Mouse (Mus musculus): ENCODE data around the gene Olfr777. TPM values are rescaled to one million over a fixed set of nuclear protein-coding genes. Genes with fewer than 3 reads are reported as not detected.
"Not testable (repeated sequence)": the region's sequence is repeated elsewhere in the genome, so short reads cannot be mapped to it uniquely, and the experiment has no call there.

The Olfr777 gene
- not detected for total RNA-seq (2021)
- long read RNA-seq, experiment 1, result 0 reads
- long read RNA-seq, experiment 2, result 0 reads

DNA sequence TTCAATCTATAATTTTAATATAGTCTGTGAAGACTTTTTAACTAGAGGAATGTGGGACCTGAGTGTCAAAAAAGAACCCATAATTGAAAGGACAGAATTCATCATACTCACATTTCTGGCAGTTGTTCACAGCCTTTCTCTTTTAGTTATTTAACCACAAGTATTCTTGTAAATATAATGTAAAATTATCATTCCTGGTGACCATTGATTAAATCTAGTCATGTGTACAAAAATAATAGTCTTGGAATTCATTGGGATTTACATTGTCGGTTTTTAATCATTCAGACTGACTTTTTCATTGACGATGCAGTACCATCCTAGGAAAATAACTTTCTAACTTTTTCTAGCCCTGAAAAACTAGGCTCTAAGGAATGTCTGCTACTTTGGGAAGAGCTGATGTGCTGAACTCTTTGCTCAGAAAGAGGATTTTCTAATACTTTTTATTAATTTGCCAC is at the start of gene Olfr777:
Gene Olfr777 (minus strand): TSS at position 405 of the 455 bp plus-strand sequence.
- DNase-seq (ENCODE audit: extremely low spot score in 1 of 2, low spot score in 2 of 2), result no peak
- no peak for TF ChIP-seq CTCF (IDR thresholded peaks at IDR 0.05)
- H3K27ac ChIP-seq, result no peak within 1 kb of the TSS
- intact Hi-C loops (cut with DNase I), result no loop called here
- H3K4me3 ChIP-seq, result no peak within 1 kb of the TSS

DNA sequence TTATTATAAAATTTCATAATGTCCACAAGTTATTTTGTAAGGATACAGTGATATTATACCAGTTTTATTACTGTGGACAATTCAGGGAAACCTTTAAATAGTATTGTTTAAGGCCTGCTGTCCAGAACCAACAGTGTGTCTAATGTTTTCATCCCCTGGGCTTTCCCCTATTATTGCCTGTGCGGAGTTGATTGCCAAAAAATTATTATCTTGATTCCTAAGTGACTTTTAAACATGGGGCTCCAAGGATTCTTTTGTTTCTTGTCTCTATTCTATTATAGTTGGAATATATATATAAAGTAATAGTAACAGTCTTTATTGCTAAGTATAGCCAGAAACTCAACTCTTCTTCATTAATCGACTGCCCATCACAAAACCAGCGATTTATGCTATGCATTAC is 46.5 kb upstream of the Olfr777 start, which contains the start of gene Olfr780:
Gene Olfr780 (plus strand): TSS at position 301 of the 400 bp plus-strand sequence.
- no peak for DNase-seq (ENCODE audit: extremely low spot score in 1 of 2, low spot score in 2 of 2)
- TF ChIP-seq CTCF (IDR thresholded peaks at IDR 0.05), result no peak
- intact Hi-C loops (cut with DNase I), result no loop called here
- Histone ChIP-seq H3K4me3 (no peak within 1 kb of the TSS), H3K27ac (no peak within 1 kb of the TSS)

DNA sequence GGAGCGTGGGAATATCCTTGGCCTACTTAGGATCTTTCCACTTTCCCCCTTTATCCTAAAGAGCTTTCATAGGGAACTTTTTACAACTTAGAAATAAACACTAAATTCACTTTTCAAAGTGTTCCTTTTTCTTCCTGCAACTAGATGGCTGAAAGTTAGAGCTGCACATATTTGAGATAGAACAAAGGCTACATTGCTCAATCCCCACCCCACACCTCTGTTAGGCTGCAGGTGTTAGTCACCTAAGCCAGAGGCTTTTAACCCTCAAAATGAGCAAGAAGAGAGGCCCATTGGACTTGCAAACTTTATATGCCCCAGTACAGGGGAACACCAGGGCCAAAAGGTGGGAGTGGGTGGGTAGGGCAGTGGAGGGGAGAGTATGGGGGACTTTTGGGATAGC is 42.2 kb upstream of the Olfr777 start:
- H3K4me3 ChIP-seq; intact Hi-C loops (cut with DNase I); H3K27ac ChIP-seq; DNase-seq (ENCODE audit: extremely low spot score in 1 of 2, low spot score in 2 of 2): not testable (repeated sequence)

DNA sequence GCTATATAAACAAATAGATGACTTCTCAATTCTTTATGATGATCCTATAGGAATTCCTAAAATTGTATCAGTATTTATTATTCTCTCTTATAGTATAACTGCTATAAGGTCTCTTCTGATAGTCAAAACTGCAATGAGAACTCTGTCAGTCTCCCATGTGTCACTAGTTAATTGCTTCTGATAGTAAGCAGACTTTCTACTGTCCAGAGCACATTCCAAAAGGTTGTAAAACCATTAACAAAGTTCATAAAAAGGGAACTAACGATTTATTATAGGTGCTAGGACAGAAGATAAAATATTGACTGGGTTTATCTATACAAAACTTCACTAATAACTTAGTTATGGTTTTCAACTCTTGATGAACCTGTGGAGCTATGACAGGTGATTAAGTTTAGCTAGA is 41.7 kb upstream of the Olfr777 start:
- DNase-seq (ENCODE audit: extremely low spot score in 1 of 2, low spot score in 2 of 2); H3K4me3 ChIP-seq; intact Hi-C loops (cut with DNase I); H3K27ac ChIP-seq: not testable (repeated sequence)

DNA sequence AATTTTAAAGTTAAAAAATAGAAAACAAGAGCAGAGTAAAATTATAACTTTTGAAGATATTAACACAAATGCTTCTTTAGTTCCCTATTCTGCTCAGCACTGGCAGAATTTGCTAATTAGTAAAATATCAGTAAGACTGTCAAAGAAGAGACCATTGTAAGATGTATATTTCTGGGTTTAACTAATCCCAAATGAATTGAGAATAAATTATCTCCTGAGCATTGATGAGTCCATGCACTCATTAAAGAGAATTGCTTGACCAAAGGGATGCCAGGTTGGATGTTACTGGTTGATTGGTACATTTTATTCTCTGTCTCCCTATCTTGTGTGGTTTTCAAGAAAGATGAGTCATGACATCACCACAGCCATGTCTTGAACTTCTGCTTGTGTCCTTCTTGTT is 12.5 kb downstream of the Olfr777 start, which contains the start of gene Olfr776:
Gene Olfr776 (plus strand): TSS at position 301 of the 400 bp plus-strand sequence.
- Histone ChIP-seq H3K27ac (no peak within 1 kb of the TSS), H3K4me3 (no peak within 1 kb of the TSS)
- intact Hi-C loops (cut with DNase I), result no loop called here
- TF ChIP-seq CTCF (IDR thresholded peaks at IDR 0.05), result no peak
- DNase-seq (ENCODE audit: extremely low spot score in 1 of 2, low spot score in 2 of 2), result no peak

DNA sequence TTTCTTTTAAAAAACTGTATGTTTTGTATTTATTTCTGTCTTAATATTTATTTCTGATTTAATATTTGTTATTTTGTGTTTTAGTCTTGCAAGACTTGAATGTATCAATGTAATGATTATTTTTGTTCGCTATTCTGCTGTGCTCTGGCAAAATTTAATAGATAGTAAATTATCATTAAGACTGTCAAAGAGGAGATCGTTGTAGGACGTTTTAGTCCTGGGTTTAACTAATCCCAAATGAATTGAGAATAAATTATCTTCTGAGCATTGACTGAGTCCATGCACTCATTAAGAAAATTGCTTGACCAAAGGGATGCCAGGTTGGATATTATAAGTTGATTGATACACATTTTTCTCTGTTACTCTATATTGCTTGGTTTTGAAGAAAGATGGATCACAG is 23.2 kb downstream of the Olfr777 start, which contains the start of gene Olfr775:
Gene Olfr775 (plus strand): TSS at position 301 of the 400 bp plus-strand sequence.
- TF ChIP-seq CTCF (IDR thresholded peaks at IDR 0.05), result no peak
- H3K4me3 ChIP-seq, result no peak within 1 kb of the TSS
- no peak for DNase-seq (ENCODE audit: extremely low spot score in 1 of 2, low spot score in 2 of 2)
- no peak within 1 kb of the TSS for H3K27ac ChIP-seq
- intact Hi-C loops (cut with DNase I), result no loop called here

DNA sequence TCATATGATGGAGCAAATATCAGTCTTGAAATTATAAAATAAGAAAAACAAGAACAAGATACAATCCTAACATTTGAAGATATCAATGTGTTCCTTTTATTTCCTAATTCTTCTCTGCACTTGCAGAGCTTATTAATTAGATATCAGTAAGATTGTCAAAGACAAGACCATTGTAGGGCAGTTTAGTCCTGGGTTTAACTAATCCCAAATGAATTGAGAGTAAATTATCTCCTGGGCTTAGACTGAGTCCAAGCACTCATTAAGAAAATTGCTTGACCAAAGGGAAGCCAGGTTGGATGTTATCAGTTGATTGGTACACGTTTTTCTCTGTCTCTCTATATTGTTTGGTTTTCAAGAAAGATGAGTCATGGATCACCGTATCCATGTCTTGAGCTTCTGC is 35.4 kb downstream of the Olfr777 start, which contains the start of gene Olfr774:
Gene Olfr774 (plus strand): TSS at position 301 of the 400 bp plus-strand sequence.
- Histone ChIP-seq H3K27ac (no peak within 1 kb of the TSS), H3K4me3 (no peak within 1 kb of the TSS)
- TF ChIP-seq CTCF (IDR thresholded peaks at IDR 0.05), result no peak
- intact Hi-C loops (cut with DNase I), result no loop called here
- DNase-seq (ENCODE audit: extremely low spot score in 1 of 2, low spot score in 2 of 2), result no peak

DNA sequence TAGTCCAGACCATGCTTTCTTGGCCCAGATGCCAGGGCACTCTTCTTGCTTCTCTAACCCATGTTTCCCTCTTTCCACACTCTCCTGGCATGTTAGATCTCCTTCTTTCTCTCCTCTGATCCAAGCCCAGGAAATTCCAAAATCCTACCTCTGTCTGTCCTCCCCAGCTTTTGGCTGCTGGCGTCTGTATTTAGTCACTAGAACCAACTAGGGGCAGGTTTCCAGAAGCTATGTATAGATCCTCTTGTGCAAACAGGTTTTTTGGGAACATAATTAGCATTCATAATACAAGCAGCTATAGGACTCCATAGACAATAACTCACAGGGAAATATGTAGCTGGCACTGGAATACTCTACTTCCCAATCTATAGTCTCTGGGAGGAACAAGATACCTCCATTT is 40.5 kb downstream of the Olfr777 start:
- DNase-seq (ENCODE audit: extremely low spot score in 1 of 2, low spot score in 2 of 2), result peak in 1 of 2 experiments; percentile 11
- intact Hi-C loops (cut with DNase I), result no loop called here
- no peak for TF ChIP-seq CTCF (IDR thresholded peaks at IDR 0.05)
- Histone ChIP-seq H3K4me3 (no peak overlapping the region), H3K27ac (no peak overlapping the region)

Other genes with a start within 250 kb of the Olfr777 start
- not detected for gene Olfr764-ps1, start 231.6 kb downstream of the Olfr777 start, total RNA-seq (2021)
- not detected for gene Olfr765, start 221.5 kb downstream of the Olfr777 start, total RNA-seq (2021)
- gene Olfr766-ps1, start 202.5 kb downstream of the Olfr777 start, total RNA-seq (2021), result not detected
- gene Olfr767, start 188.6 kb downstream of the Olfr777 start, total RNA-seq (2021), result not detected
- gene Olfr768, start 172.1 kb downstream of the Olfr777 start, total RNA-seq (2021), result not detected
- gene Olfr769, start 153.6 kb downstream of the Olfr777 start, total RNA-seq (2021), result not detected
- not detected for gene Olfr770, start 132.5 kb downstream of the Olfr777 start, total RNA-seq (2021)
- gene Olfr771, start 106.7 kb downstream of the Olfr777 start, total RNA-seq (2021), result not detected
- gene Olfr772, start 93.6 kb downstream of the Olfr777 start, total RNA-seq (2021), result not detected
- not detected for gene Olfr773, start 84.1 kb downstream of the Olfr777 start, total RNA-seq (2021)
- not detected for gene Olfr774, start 35.3 kb downstream of the Olfr777 start, total RNA-seq (2021)
- under 1 TPM; 0.09 to 0.16 TPM for gene Olfr775, start 23.1 kb downstream of the Olfr777 start, total RNA-seq (2021)
- not detected for gene Olfr776, start 12.4 kb downstream of the Olfr777 start, total RNA-seq (2021)
- gene Olfr780, start 46.6 kb upstream of the Olfr777 start, total RNA-seq (2021), result not detected
- gene Olfr781, start 57.4 kb upstream of the Olfr777 start, total RNA-seq (2021), result not detected
- gene Olfr782, start 77.4 kb upstream of the Olfr777 start, total RNA-seq (2021), result not detected
- gene Olfr784, start 112.6 kb upstream of the Olfr777 start, total RNA-seq (2021), result under 1 TPM in 1 of 2 experiments, not detected in 1; 0.21 TPM
- gene Olfr785, start 133.9 kb upstream of the Olfr777 start, total RNA-seq (2021), result not detected
- not detected for gene Olfr786, start 155.8 kb upstream of the Olfr777 start, total RNA-seq (2021)
- gene Olfr787, start 190.4 kb upstream of the Olfr777 start, total RNA-seq (2021), result not detected
- not detected for gene Olfr788, start 199.5 kb upstream of the Olfr777 start, total RNA-seq (2021)
- gene Olfr789, start 213.3 kb upstream of the Olfr777 start, total RNA-seq (2021), result not detected
- gene Olfr790, start 227.0 kb upstream of the Olfr777 start, total RNA-seq (2021), result not detected

Data from left cerebral cortex, adult 2 months (tissue).